Mouse (Mus musculus) forebrain, embryonic 11.5 days (tissue): ENCODE data around the gene Prpf3. TPM values are rescaled to one million over a fixed set of nuclear protein-coding genes. Genes with fewer than 3 reads are reported as not detected.

ENCODE experiments used
- ATAC-seq: fragments of 200-750 bp; cut with Nextera tagmentation; replicated peaks from 2 replicates; pipeline ENCODE4 v1.8.0; 2017; ENCODE audit warnings: moderate TSS enrichment; ENCODE audit not compliant: low FRiP score
- DNase-seq: peaks from one replicate; pipeline ENCODE4 v3.0.0-alpha.2; 2017; ENCODE audit warnings: low spot score
- H3K27ac ChIP-seq: fragments of 300-500 bp; sonication (generic); 2 replicates; pipeline ENCODE4 v1.5.1; 2014; ENCODE audit warnings: low read depth, low read length
- H3K27me3 ChIP-seq: fragments of 300-500 bp; sonication (generic); 2 replicates; pipeline ENCODE4 v1.6.1; 2014; ENCODE audit warnings: mild to moderate bottlenecking, low read length, mixed read lengths; ENCODE audit not compliant: control insufficient read depth, insufficient read depth
- H3K36me3 ChIP-seq: fragments of 300-500 bp; sonication (generic); 2 replicates; pipeline ENCODE4 v1.6.1; 2014; ENCODE audit warnings: mild to moderate bottlenecking, low read length, moderate library complexity, mixed read lengths; ENCODE audit not compliant: control insufficient read depth, insufficient read depth
- H3K4me1 ChIP-seq: fragments of 300-500 bp; sonication (generic); replicated peaks from 2 replicates; pipeline ENCODE4 v1.6.1; 2014; ENCODE audit warnings: low read length, mixed read lengths; ENCODE audit not compliant: control insufficient read depth, insufficient read depth
- H3K4me2 ChIP-seq: fragments of 300-500 bp; sonication (generic); 2 replicates; pipeline ENCODE4 v1.6.1; 2014; ENCODE audit warnings: low read depth, mild to moderate bottlenecking, low read length, moderate library complexity, mixed read lengths; ENCODE audit not compliant: severe bottlenecking
- H3K4me3 ChIP-seq: fragments of 300-500 bp; sonication (generic); 2 replicates; pipeline ENCODE4 v1.5.1; 2014; ENCODE audit warnings: low read depth, low read length
- H3K9ac ChIP-seq: fragments of 300-500 bp; sonication (generic); 2 replicates; pipeline ENCODE4 v1.6.1; 2014; ENCODE audit warnings: low read length
- H3K9me3 ChIP-seq: fragments of 300-500 bp; sonication (generic); 2 replicates; pipeline ENCODE4 v1.6.1; 2016; ENCODE audit warnings: low read length, mixed read lengths; ENCODE audit not compliant: control insufficient read depth
- WGBS: fragments of 180-500 bp; shearing (Covaris S2); extraction: QIAGEN DNeasy Blood & Tissue Kit; methylation state at CpG from one replicate; pipeline ENCODE4 v1.1.7; 2014; 5-methylcytosine and 5-hydroxymethylcytosine counted together
- polyA plus RNA-seq: library from polyadenylated mRNA; unstranded; fragments of >200 nt; fragmentation: Nextera tagmentation; extraction: Ambion mirVana; gene quantifications from 2 replicates; pipeline ENCODE4 v1.2.1, GENCODE M21; 2014

Gene Prpf3
- polyA plus RNA-seq, 1 experiment from 2014 or later = 75.5 TPM

DNA sequence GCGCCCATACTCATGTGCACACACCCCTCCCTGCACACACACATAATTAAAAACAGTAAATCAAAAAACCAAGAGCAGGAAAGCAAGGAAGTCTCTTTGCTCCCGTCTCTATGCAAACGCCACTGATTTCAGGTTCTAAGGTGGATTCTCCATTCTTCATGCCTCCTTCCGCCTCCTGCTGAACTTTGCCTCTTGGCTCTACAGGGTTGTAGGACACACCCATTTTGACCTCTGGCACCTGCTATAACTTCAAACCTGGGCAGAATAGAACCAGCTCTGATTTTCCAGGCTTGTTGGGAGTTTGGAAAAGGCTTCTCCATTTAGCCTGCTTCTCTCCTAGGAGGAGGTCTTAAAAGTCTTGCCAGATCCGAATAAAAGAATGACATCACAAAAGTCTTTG, 28.7 kb upstream of the Prpf3 start:
- 86% methylated on average over 5 of the region's 5 CpGs for WGBS
- H3K4me1 ChIP-seq = peaks cover 10% of the 10 kb centered on the region
- ATAC-seq = no peak
- no peak for DNase-seq
- no peaks in the 10 kb centered on the region for H3K36me3 ChIP-seq
- no peak overlapping the region for H3K27ac ChIP-seq
- no peak overlapping the region for H3K9ac ChIP-seq
- no peaks in the 10 kb centered on the region for H3K9me3 ChIP-seq
- no peak overlapping the region for H3K4me3 ChIP-seq
- H3K4me2 ChIP-seq = no peak overlapping the region
- no peaks in the 10 kb centered on the region; the same call in 1 of the 2 replicates for H3K27me3 ChIP-seq

GRCm38 (mm10) chr3:95882816-95883425, 27.2 kb upstream of the Prpf3 start:
- peak overlapping the region; percentile 99 for H3K4me2 ChIP-seq
- WGBS = 3% methylated on average over 24 of the region's 24 CpGs
- no peaks in the 10 kb centered on the region for H3K36me3 ChIP-seq
- no peaks in the 10 kb centered on the region for H3K9me3 ChIP-seq
- DNase-seq (peak; percentile 67), ATAC-seq (no peak)
- H3K27me3 ChIP-seq = no peaks in the 10 kb centered on the region; the same call in 1 of the 2 replicates
- H3K4me1 ChIP-seq = peaks cover 10% of the 10 kb centered on the region
- H3K4me3 ChIP-seq = peak overlapping the region; percentile 51
- peak overlapping the region; percentile 43 for H3K9ac ChIP-seq
- H3K27ac ChIP-seq = no peak overlapping the region

GRCm38 (mm10) chr3:95881979-95882815, 26.5 kb upstream of the Prpf3 start, which contains the start of gene Ciart:
Ciart (minus strand) TSS chr3:95882251.
- peak; percentile 96 for DNase-seq
- no peak within 1 kb of the TSS for H3K27ac ChIP-seq
- WGBS = under 1% methylated on average over 66 of the region's 66 CpGs
- ATAC-seq = peak; percentile 100
- H3K27me3 ChIP-seq = no peaks in the 10 kb centered on the region; the same call in 1 of the 2 replicates
- peak within 1 kb of the TSS; percentile 99 for H3K4me2 ChIP-seq
- H3K36me3 ChIP-seq = no peaks in the 10 kb centered on the region
- peak within 1 kb of the TSS; percentile 43 for H3K9ac ChIP-seq
- H3K4me3 ChIP-seq = peak within 1 kb of the TSS; percentile 51
- H3K9me3 ChIP-seq = no peaks in the 10 kb centered on the region
- peaks cover 10% of the 10 kb centered on the region for H3K4me1 ChIP-seq

DNA sequence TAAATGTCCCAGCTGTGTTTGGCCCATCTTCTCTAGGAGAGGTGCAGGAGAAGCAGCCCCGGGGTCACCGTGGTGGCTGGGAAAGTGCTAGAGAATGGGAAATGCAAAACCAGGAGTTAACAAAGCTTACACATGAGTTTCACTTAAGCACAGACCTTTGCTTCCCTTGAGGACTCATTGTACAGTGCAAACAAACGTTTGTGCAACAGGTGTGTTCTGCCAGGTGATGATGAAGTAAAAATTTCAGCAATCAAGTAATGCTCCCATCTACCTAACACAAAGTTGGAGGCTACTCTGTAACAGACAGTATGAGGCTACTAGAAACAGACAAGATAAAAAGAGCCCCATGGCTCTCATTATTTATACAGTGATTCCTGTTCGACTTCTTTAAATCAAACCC, 23.4 kb upstream of the Prpf3 start:
- H3K4me1 ChIP-seq = peaks cover 10% of the 10 kb centered on the region
- DNase-seq = no peak
- H3K27ac ChIP-seq = no peak overlapping the region
- no peaks in the 10 kb centered on the region for H3K9me3 ChIP-seq
- whole genome bisulfite sequencing = 89% methylated on average over 4 of the region's 4 CpGs
- H3K27me3 ChIP-seq = no peaks in the 10 kb centered on the region; the same call in 1 of the 2 replicates
- no peak overlapping the region for H3K4me2 ChIP-seq
- H3K9ac ChIP-seq = no peak overlapping the region
- no peaks in the 10 kb centered on the region for H3K36me3 ChIP-seq
- H3K4me3 ChIP-seq = no peak overlapping the region
- ATAC-seq = no peak

- 80% methylated on average over 7 of the region's 7 CpGs for WGBS
- H3K9ac ChIP-seq = peak overlapping the region; percentile 81
- H3K27ac ChIP-seq = no peak overlapping the region
- H3K27me3 ChIP-seq = no peaks in the 10 kb centered on the region
- H3K9me3 ChIP-seq = no peaks in the 10 kb centered on the region
- H3K4me2 ChIP-seq = peak overlapping the region; percentile 85
- ATAC-seq = no peak
- no peak for DNase-seq
- 0 out of 2 replicates have a peak, but pooled peaks cover 2% of the 10 kb centered on the region for H3K4me1 ChIP-seq
- no peaks in the 10 kb centered on the region for H3K36me3 ChIP-seq
- peak overlapping the region; percentile 66 for H3K4me3 ChIP-seq
Observed at GRCm38 (mm10) chr3:95872048-95872447, 16.4 kb upstream of the Prpf3 start.

- peak; percentile 88 for DNase-seq
- peak within 1 kb of the TSS; percentile 81 for H3K9ac ChIP-seq
Observed at GRCm38 (mm10) chr3:95871392-95871867, 15.7 kb upstream of the Prpf3 start, which contains the start of gene Mrps21. Mrps21 (minus strand) TSS chr3:95871519.

DNA sequence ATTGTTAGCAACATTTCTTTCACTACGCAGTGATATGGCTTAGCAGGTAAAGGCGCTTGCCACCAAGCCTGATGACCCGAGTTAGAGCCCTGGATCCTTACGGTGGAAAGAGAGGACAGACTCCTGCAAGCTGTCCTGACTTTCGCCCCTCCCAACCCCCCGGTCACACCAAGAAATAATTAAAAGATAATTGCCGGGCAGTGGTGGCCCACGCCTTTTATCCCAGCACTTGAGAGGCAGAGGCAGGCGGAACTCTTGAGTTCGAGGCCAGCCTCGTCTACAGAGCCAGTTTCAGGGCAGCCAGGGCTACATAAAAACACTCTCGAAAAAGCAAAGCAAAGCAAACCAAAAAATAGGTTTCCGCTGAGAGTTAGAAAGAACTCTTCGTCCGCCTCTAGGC, 15.3 kb upstream of the Prpf3 start:
- Histone ChIP-seq H3K27me3 (no peaks in the 10 kb centered on the region), H3K36me3 (no peaks in the 10 kb centered on the region), H3K9ac (peak overlapping the region; percentile 81), H3K4me1 (0 out of 2 replicates have a peak, but pooled peaks cover 2% of the 10 kb centered on the region), H3K4me2 (peak overlapping the region; percentile 85), H3K27ac (peak overlapping the region; percentile 25; the same call in 1 of the 2 replicates), H3K4me3 (peak overlapping the region; percentile 66), H3K9me3 (no peaks in the 10 kb centered on the region)
- DNase-seq = no peak
- ATAC-seq = peak; percentile 69
- WGBS = 10% methylated on average over 15 of the region's 15 CpGs

More at GRCm38 (mm10) chr3:95871392-95871867, 15.7 kb upstream of the Prpf3 start, which contains the start of gene Mrps21:
- H3K36me3 ChIP-seq = no peaks in the 10 kb centered on the region
- 0% methylated on average over 33 of the region's 33 CpGs for whole genome bisulfite sequencing
- ATAC-seq = peak; percentile 96
- H3K27me3 ChIP-seq = no peaks in the 10 kb centered on the region
- no peaks in the 10 kb centered on the region for H3K9me3 ChIP-seq
- peak within 1 kb of the TSS; percentile 66 for H3K4me3 ChIP-seq
- 0 out of 2 replicates have a peak, but pooled peaks cover 2% of the 10 kb centered on the region for H3K4me1 ChIP-seq
- peak within 1 kb of the TSS; percentile 85 for H3K4me2 ChIP-seq
- peak within 1 kb of the TSS; percentile 25; the same call in 1 of the 2 replicates for H3K27ac ChIP-seq

DNA sequence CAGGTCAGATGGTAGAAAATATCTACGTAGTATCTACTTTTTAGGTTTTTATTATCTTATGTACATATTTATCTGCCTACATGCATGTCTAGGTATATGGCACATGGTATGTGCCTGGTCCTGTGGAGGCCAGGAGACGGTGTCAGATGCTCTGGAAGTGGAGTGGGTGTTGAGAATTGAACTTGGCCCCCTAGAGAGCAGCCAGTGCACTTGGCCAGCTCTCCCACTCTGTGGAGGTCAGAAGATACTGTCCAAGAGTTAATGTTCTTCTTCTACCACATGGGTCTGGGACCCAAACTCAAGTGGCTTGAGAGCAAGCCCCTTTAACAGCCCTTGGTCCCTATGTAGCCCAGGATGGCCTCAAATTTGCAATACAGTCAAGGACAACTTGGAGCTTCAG, 11.7 kb upstream of the Prpf3 start:
- Histone ChIP-seq H3K27me3 (no peaks in the 10 kb centered on the region), H3K27ac (no peak overlapping the region)
- WGBS = 93% methylated on average over 2 of the region's 2 CpGs

More for the DNA sequence above, 11.7 kb upstream of the Prpf3 start:
- Histone ChIP-seq H3K4me1 (0 out of 2 replicates have a peak, but pooled peaks cover 2% of the 10 kb centered on the region), H3K36me3 (peaks cover 3% of the 10 kb centered on the region), H3K9ac (no peak overlapping the region), H3K9me3 (no peaks in the 10 kb centered on the region), H3K4me3 (no peak overlapping the region), H3K4me2 (no peak overlapping the region)
- no peak for ATAC-seq
- DNase-seq = no peak
